Mouse (Mus musculus) urinary bladder, postnatal 36 days (tissue): ENCODE measurements around the gene Stam2.

Source experiments
- DNase-seq, 2 experiments: peaks; one replicate each; pipeline ENCODE4 v3.0.0; 2022; ENCODE audit warnings: low spot score in 2 of 2, mixed read lengths in 1 of 2

Gene Stam2

GRCm38 (mm10) chr2:52651547-52651946, 90.5 kb downstream of the Stam2 start:
- DNase-seq: no peak

- DNase-seq: no peak
These were observed 94.7 kb downstream of the Stam2 start for GRCm38 (mm10) chr2:52647255-52647998.

- DNase-seq: no peak
These were observed 98.4 kb downstream of the Stam2 start for GRCm38 (mm10) chr2:52643657-52644056.
